Comparison of ENCODE assay signal across 34 mouse cellular contexts in genomic region chr3:41030705-41031104, GRCm38 (mm10).
"Had no signal": no experiment of that assay in that cellular context is flagged by ENCODE, and none has a peak within 500 bp of the region (broad histone marks: within the 10 kb centered on the region; RNA-seq: fewer than 3 reads in every experiment).

No protein-coding gene starts in this region.

- H3K27me3 ChIP-seq: heart, embryonic 12.5 days; heart, embryonic 13.5 days; heart, embryonic 15.5 days; hindbrain, embryonic 12.5 days; hindbrain, embryonic 13.5 days; hindbrain, embryonic 15.5 days; intestine, embryonic 15.5 days; kidney, embryonic 15.5 days had no signal

- DNase-seq: heart, postnatal 10 days; heart, postnatal 14 days; heart, postnatal 36 days; heart, postnatal 4 days; kidney, adult 11 months; kidney, adult 18-20 months; kidney, adult 2 months; kidney, adult 8-10 months; kidney, adult 9 months; kidney, postnatal 10 days; kidney, postnatal 14 days; kidney, postnatal 25 days; kidney, postnatal 36 days; kidney, postnatal 4 days; layer of hippocampus, adult 9-11 months; layer of hippocampus, postnatal 36 days had no signal

- H3K27ac ChIP-seq: heart, embryonic 10.5 days; heart, embryonic 13.5 days; heart, embryonic 15.5 days; hindbrain, embryonic 10.5 days; hindbrain, embryonic 12.5 days; hindbrain, embryonic 13.5 days; hindbrain, embryonic 14.5 days; hindbrain, embryonic 15.5 days; hindbrain, postnatal 0 days; intestine, embryonic 15.5 days; kidney, embryonic 15.5 days; kidney, postnatal 0 days; layer of hippocampus, adult 2 months; left cerebral cortex, adult 2 months had no signal

- H3K4me2 ChIP-seq: heart, embryonic 11.5 days; heart, embryonic 12.5 days; heart, embryonic 13.5 days; heart, embryonic 15.5 days; hindbrain, embryonic 12.5 days; hindbrain, embryonic 13.5 days; hindbrain, embryonic 14.5 days; hindbrain, embryonic 15.5 days; intestine, embryonic 15.5 days; kidney, embryonic 15.5 days had no signal

- H3K36me3 ChIP-seq: heart, embryonic 10.5 days; heart, embryonic 12.5 days; heart, embryonic 13.5 days; heart, embryonic 15.5 days; hindbrain, embryonic 10.5 days; hindbrain, embryonic 12.5 days; hindbrain, embryonic 13.5 days; hindbrain, embryonic 15.5 days; intestine, embryonic 15.5 days; kidney, embryonic 15.5 days had no signal

- ATAC-seq: hindbrain, embryonic 16.5 days; hindbrain, postnatal 0 days; intestine, embryonic 15.5 days; intestine, embryonic 16.5 days had no signal

- H3K9me3 ChIP-seq: heart, embryonic 10.5 days; heart, embryonic 12.5 days; heart, embryonic 13.5 days; heart, embryonic 15.5 days; hindbrain, embryonic 10.5 days; hindbrain, embryonic 12.5 days; hindbrain, embryonic 13.5 days; hindbrain, embryonic 15.5 days; intestine, embryonic 15.5 days; kidney, embryonic 15.5 days had no signal

- H3K4me3 ChIP-seq: heart, embryonic 10.5 days; heart, embryonic 12.5 days; heart, embryonic 13.5 days; heart, embryonic 15.5 days; hindbrain, embryonic 10.5 days; hindbrain, embryonic 12.5 days; hindbrain, embryonic 13.5 days; hindbrain, embryonic 15.5 days; intestine, embryonic 15.5 days; kidney, embryonic 15.5 days; layer of hippocampus, adult 2 months; left cerebral cortex, adult 2 months had no signal

- H3K4me1 ChIP-seq: heart, embryonic 10.5 days; heart, embryonic 12.5 days; heart, embryonic 13.5 days; heart, embryonic 15.5 days; hindbrain, embryonic 10.5 days; hindbrain, embryonic 12.5 days; hindbrain, embryonic 13.5 days; hindbrain, embryonic 15.5 days; intestine, embryonic 15.5 days; kidney, embryonic 15.5 days had no signal

- H3K9ac ChIP-seq: heart, embryonic 12.5 days; heart, embryonic 13.5 days; heart, embryonic 15.5 days; hindbrain, embryonic 12.5 days; hindbrain, embryonic 13.5 days; hindbrain, embryonic 14.5 days; hindbrain, embryonic 15.5 days; intestine, embryonic 15.5 days; kidney, embryonic 15.5 days had no signal
